Mouse (Mus musculus): ENCODE measurements at regions not wholly inside any gene's neighbourhood (a gene's known extent, or its start where the extent isn't known, plus 50 kb on each side); places are given as distances from the start of the nearest gene placed in this dataset.

GRCm38 (mm10) chr5:106170405-106170804, 287.6 kb downstream of the Barhl2 start:
- no peak overlapping the region for H3K4me2 ChIP-seq (ENCODE audit: low read depth, low read length)
- H3K36me3 ChIP-seq (replicated peaks; ENCODE audit: control insufficient read depth, insufficient read depth, low read depth, low read length), result no peaks in the 10 kb centered on the region
- H3K27me3 ChIP-seq (ENCODE audit: control insufficient read depth, insufficient read depth, low read length), result no peaks in the 10 kb centered on the region
- no peaks in the 10 kb centered on the region for H3K9me3 ChIP-seq (replicated peaks; ENCODE audit: control insufficient read depth, low read length)
- no peaks in the 10 kb centered on the region for H3K4me1 ChIP-seq (ENCODE audit: control insufficient read depth, insufficient read depth, low read length)
- DNase-seq (ENCODE audit: low spot score) (no peak), ATAC-seq (replicated peaks; ENCODE audit: insufficient number of reproducible peaks, low FRiP score, low TSS enrichment, low read depth) (no peak)
- 95% methylated on average over 4 of the region's 4 CpGs for WGBS
- H3K27ac ChIP-seq (replicated peaks; ENCODE audit: low read depth, low read length), result no peak overlapping the region
- H3K9ac ChIP-seq (replicated peaks; ENCODE audit: low read length), result no peak overlapping the region
- H3K4me3 ChIP-seq (ENCODE audit: low read depth, low read length), result no peak overlapping the region

GRCm38 (mm10) chr5:106167556-106167955, 290.4 kb downstream of the Barhl2 start:
- H3K4me2 ChIP-seq (ENCODE audit: low read depth, low read length), result no peak overlapping the region
- H3K27ac ChIP-seq (replicated peaks; ENCODE audit: low read depth, low read length), result no peak overlapping the region
- 85% methylated on average over 11 of the region's 11 CpGs for WGBS
- ATAC-seq (replicated peaks; ENCODE audit: insufficient number of reproducible peaks, low FRiP score, low TSS enrichment, low read depth) (no peak), DNase-seq (ENCODE audit: low spot score) (no peak)
- no peaks in the 10 kb centered on the region; the same call in 1 of the 2 replicates for H3K4me1 ChIP-seq (ENCODE audit: control insufficient read depth, insufficient read depth, low read length)
- no peak overlapping the region for H3K9ac ChIP-seq (replicated peaks; ENCODE audit: low read length)
- H3K9me3 ChIP-seq (replicated peaks; ENCODE audit: control insufficient read depth, low read length), result no peaks in the 10 kb centered on the region
- H3K4me3 ChIP-seq (ENCODE audit: low read depth, low read length), result no peak overlapping the region
- no peaks in the 10 kb centered on the region for H3K27me3 ChIP-seq (ENCODE audit: control insufficient read depth, insufficient read depth, low read length)
- H3K36me3 ChIP-seq (replicated peaks; ENCODE audit: control insufficient read depth, insufficient read depth, low read depth, low read length), result no peaks in the 10 kb centered on the region

GRCm38 (mm10) chr5:106166266-106166665, 289.9 kb downstream of the Zfp326 start:
- no peaks in the 10 kb centered on the region for H3K9me3 ChIP-seq (replicated peaks; ENCODE audit: control insufficient read depth, low read length)
- H3K4me3 ChIP-seq (ENCODE audit: low read depth, low read length), result no peak overlapping the region
- ATAC-seq (replicated peaks; ENCODE audit: insufficient number of reproducible peaks, low FRiP score, low TSS enrichment, low read depth), result no peak
- no peak for DNase-seq (ENCODE audit: low spot score)
- WGBS, result 70% methylated on average over 5 of the region's 5 CpGs
- no peak overlapping the region for H3K27ac ChIP-seq (replicated peaks; ENCODE audit: low read depth, low read length)
- H3K4me1 ChIP-seq (ENCODE audit: control insufficient read depth, insufficient read depth, low read length), result no peaks in the 10 kb centered on the region; the same call in 1 of the 2 replicates
- no peaks in the 10 kb centered on the region for H3K36me3 ChIP-seq (replicated peaks; ENCODE audit: control insufficient read depth, insufficient read depth, low read depth, low read length)
- H3K27me3 ChIP-seq (ENCODE audit: control insufficient read depth, insufficient read depth, low read length), result no peaks in the 10 kb centered on the region
- H3K9ac ChIP-seq (replicated peaks; ENCODE audit: low read length), result no peak overlapping the region
- no peak overlapping the region for H3K4me2 ChIP-seq (ENCODE audit: low read depth, low read length)

GRCm38 (mm10) chr5:106164190-106164589, 287.8 kb downstream of the Zfp326 start:
- Histone ChIP-seq H3K36me3 (replicated peaks; ENCODE audit: control insufficient read depth, insufficient read depth, low read depth, low read length) (no peaks in the 10 kb centered on the region), H3K27me3 (ENCODE audit: control insufficient read depth, insufficient read depth, low read length) (no peaks in the 10 kb centered on the region), H3K4me1 (ENCODE audit: control insufficient read depth, insufficient read depth, low read length) (no peaks in the 10 kb centered on the region; the same call in 1 of the 2 replicates), H3K4me3 (ENCODE audit: low read depth, low read length) (no peak overlapping the region), H3K4me2 (ENCODE audit: low read depth, low read length) (no peak overlapping the region), H3K9me3 (replicated peaks; ENCODE audit: control insufficient read depth, low read length) (no peaks in the 10 kb centered on the region), H3K27ac (replicated peaks; ENCODE audit: low read depth, low read length) (no peak overlapping the region), H3K9ac (replicated peaks; ENCODE audit: low read length) (no peak overlapping the region)
- ATAC-seq (replicated peaks; ENCODE audit: insufficient number of reproducible peaks, low FRiP score, low TSS enrichment, low read depth) (no peak), DNase-seq (ENCODE audit: low spot score) (no peak)
- whole genome bisulfite sequencing, result 85% methylated on average over 8 of the region's 8 CpGs

GRCm38 (mm10) chr5:106162981-106163653, 286.8 kb downstream of the Zfp326 start:
- no peak for DNase-seq (ENCODE audit: low spot score)
- Histone ChIP-seq H3K4me3 (ENCODE audit: low read depth, low read length) (no peak overlapping the region), H3K9me3 (replicated peaks; ENCODE audit: control insufficient read depth, low read length) (no peaks in the 10 kb centered on the region), H3K4me1 (ENCODE audit: control insufficient read depth, insufficient read depth, low read length) (no peaks in the 10 kb centered on the region; the same call in 1 of the 2 replicates), H3K4me2 (ENCODE audit: low read depth, low read length) (no peak overlapping the region), H3K9ac (replicated peaks; ENCODE audit: low read length) (no peak overlapping the region), H3K36me3 (replicated peaks; ENCODE audit: control insufficient read depth, insufficient read depth, low read depth, low read length) (no peaks in the 10 kb centered on the region), H3K27me3 (ENCODE audit: control insufficient read depth, insufficient read depth, low read length) (no peaks in the 10 kb centered on the region), H3K27ac (replicated peaks; ENCODE audit: low read depth, low read length) (no peak overlapping the region)
- WGBS, result 52% methylated on average over 12 of the region's 12 CpGs
- no peak for ATAC-seq (replicated peaks; ENCODE audit: insufficient number of reproducible peaks, low FRiP score, low TSS enrichment, low read depth)

GRCm38 (mm10) chr5:106139109-106139508, 262.7 kb downstream of the Zfp326 start:
- no peaks in the 10 kb centered on the region for H3K4me1 ChIP-seq (ENCODE audit: control insufficient read depth, insufficient read depth, low read length)
- ATAC-seq (replicated peaks; ENCODE audit: insufficient number of reproducible peaks, low FRiP score, low TSS enrichment, low read depth) (no peak), DNase-seq (ENCODE audit: low spot score) (no peak)
- no peaks in the 10 kb centered on the region for H3K9me3 ChIP-seq (replicated peaks; ENCODE audit: control insufficient read depth, low read length)
- no peak overlapping the region for H3K9ac ChIP-seq (replicated peaks; ENCODE audit: low read length)
- H3K27me3 ChIP-seq (ENCODE audit: control insufficient read depth, insufficient read depth, low read length), result no peaks in the 10 kb centered on the region
- no peak overlapping the region for H3K27ac ChIP-seq (replicated peaks; ENCODE audit: low read depth, low read length)
- H3K4me3 ChIP-seq (ENCODE audit: low read depth, low read length), result no peak overlapping the region
- no peaks in the 10 kb centered on the region for H3K36me3 ChIP-seq (replicated peaks; ENCODE audit: control insufficient read depth, insufficient read depth, low read depth, low read length)
- no peak overlapping the region for H3K4me2 ChIP-seq (ENCODE audit: low read depth, low read length)

GRCm38 (mm10) chr5:106122928-106123327, 246.6 kb downstream of the Zfp326 start:
- no peak for ATAC-seq (replicated peaks; ENCODE audit: insufficient number of reproducible peaks, low FRiP score, low TSS enrichment, low read depth)
- no peak for DNase-seq (ENCODE audit: low spot score)
- WGBS, result 55% methylated on average over 3 of the region's 3 CpGs

GRCm38 (mm10) chr5:106119584-106119983, 243.2 kb downstream of the Zfp326 start:
- H3K4me1 ChIP-seq (ENCODE audit: control insufficient read depth, insufficient read depth, low read length), result no peaks in the 10 kb centered on the region
- no peaks in the 10 kb centered on the region for H3K27me3 ChIP-seq (ENCODE audit: control insufficient read depth, insufficient read depth, low read length)
- no peaks in the 10 kb centered on the region for H3K36me3 ChIP-seq (replicated peaks; ENCODE audit: control insufficient read depth, insufficient read depth, low read depth, low read length)
- H3K27ac ChIP-seq (replicated peaks; ENCODE audit: low read depth, low read length), result no peak overlapping the region
- H3K4me2 ChIP-seq (ENCODE audit: low read depth, low read length), result no peak overlapping the region
- ATAC-seq (replicated peaks; ENCODE audit: insufficient number of reproducible peaks, low FRiP score, low TSS enrichment, low read depth), result no peak
- H3K9me3 ChIP-seq (replicated peaks; ENCODE audit: control insufficient read depth, low read length), result no peaks in the 10 kb centered on the region
- no peak overlapping the region for H3K4me3 ChIP-seq (ENCODE audit: low read depth, low read length)
- 63% methylated on average over 1 of the region's 1 CpGs for WGBS
- DNase-seq (ENCODE audit: low spot score), result no peak
- no peak overlapping the region for H3K9ac ChIP-seq (replicated peaks; ENCODE audit: low read length)

More at GRCm38 (mm10) chr5:106122928-106123327, 246.6 kb downstream of the Zfp326 start:
- Histone ChIP-seq H3K4me3 (ENCODE audit: low read depth, low read length) (no peak overlapping the region), H3K4me2 (ENCODE audit: low read depth, low read length) (no peak overlapping the region), H3K4me1 (ENCODE audit: control insufficient read depth, insufficient read depth, low read length) (no peaks in the 10 kb centered on the region), H3K36me3 (replicated peaks; ENCODE audit: control insufficient read depth, insufficient read depth, low read depth, low read length) (no peaks in the 10 kb centered on the region), H3K27me3 (ENCODE audit: control insufficient read depth, insufficient read depth, low read length) (no peaks in the 10 kb centered on the region), H3K9ac (replicated peaks; ENCODE audit: low read length) (no peak overlapping the region), H3K27ac (replicated peaks; ENCODE audit: low read depth, low read length) (no peak overlapping the region), H3K9me3 (replicated peaks; ENCODE audit: control insufficient read depth, low read length) (no peaks in the 10 kb centered on the region)
